Mouse (Mus musculus): ENCODE data around the gene 2310007B03Rik. TPM values are rescaled to one million over a fixed set of nuclear protein-coding genes. Genes with fewer than 3 reads are reported as not detected.

The 2310007B03Rik gene
- polyA plus RNA-seq, 1 experiment, result not detected

- TF ChIP-seq POLR2A (IDR thresholded peaks at IDR 0.05; ENCODE audit: borderline replicate concordance, insufficient read depth, low read length), result no peak
- TF ChIP-seq CTCF (IDR thresholded peaks at IDR 0.05; ENCODE audit: borderline replicate concordance, insufficient read depth, low read depth, low read length), result no peak
Measured at GRCm38 (mm10) chr1:93118816-93119215, 41.9 kb downstream of the 2310007B03Rik start.

GRCm38 (mm10) chr1:93115471-93115870 is 45.3 kb downstream of the 2310007B03Rik start:
- no peaks in the 10 kb centered on the region for H3K4me1 ChIP-seq (ENCODE audit: control insufficient read depth, insufficient read depth, low read length)
- H3K4me3 ChIP-seq (replicated peaks; ENCODE audit: insufficient read depth, low read depth, low read length), result peak overlapping the region; percentile 55
- 14% methylated on average over 13 of the region's 13 CpGs for WGBS
- H3K27me3 ChIP-seq (ENCODE audit: control insufficient read depth, insufficient read depth, low read length), result no peaks in the 10 kb centered on the region
- no peak for DNase-seq
- TF ChIP-seq CTCF (IDR thresholded peaks at IDR 0.05; ENCODE audit: borderline replicate concordance, insufficient read depth, low read depth, low read length) (no peak), POLR2A (IDR thresholded peaks at IDR 0.05; ENCODE audit: borderline replicate concordance, insufficient read depth, low read length) (no peak)
- H3K27ac ChIP-seq (ENCODE audit: insufficient read depth, low read length), result no peak overlapping the region

More at GRCm38 (mm10) chr1:93118816-93119215, 41.9 kb downstream of the 2310007B03Rik start:
- H3K27ac ChIP-seq (ENCODE audit: insufficient read depth, low read length), result no peak overlapping the region
- 29% methylated on average over 4 of the region's 4 CpGs for WGBS
- H3K27me3 ChIP-seq (ENCODE audit: control insufficient read depth, insufficient read depth, low read length), result no peaks in the 10 kb centered on the region
- no peaks in the 10 kb centered on the region for H3K4me1 ChIP-seq (ENCODE audit: control insufficient read depth, insufficient read depth, low read length)
- no peak for DNase-seq
- H3K4me3 ChIP-seq (replicated peaks; ENCODE audit: insufficient read depth, low read depth, low read length), result no peak overlapping the region

GRCm38 (mm10) chr1:93114713-93115463 is 45.9 kb downstream of the 2310007B03Rik start:
- H3K4me1 ChIP-seq (ENCODE audit: control insufficient read depth, insufficient read depth, low read length), result no peaks in the 10 kb centered on the region
- WGBS, result 18% methylated on average over 21 of the region's 21 CpGs
- DNase-seq, result peak; percentile 75 to 85

GRCm38 (mm10) chr1:93102700-93103099 is 58.0 kb downstream of the 2310007B03Rik start:
- TF ChIP-seq POLR2A (IDR thresholded peaks at IDR 0.05; ENCODE audit: borderline replicate concordance, insufficient read depth, low read length) (no peak), CTCF (IDR thresholded peaks at IDR 0.05; ENCODE audit: borderline replicate concordance, insufficient read depth, low read depth, low read length) (no peak)
- H3K27me3 ChIP-seq (ENCODE audit: control insufficient read depth, insufficient read depth, low read length), result no peaks in the 10 kb centered on the region
- 78% methylated on average over 7 of the region's 7 CpGs for WGBS
- no peak for DNase-seq
- no peak overlapping the region for H3K4me3 ChIP-seq (replicated peaks; ENCODE audit: insufficient read depth, low read depth, low read length)
- H3K4me1 ChIP-seq (ENCODE audit: control insufficient read depth, insufficient read depth, low read length), result peaks cover 13% of the 10 kb centered on the region
- no peak overlapping the region for H3K27ac ChIP-seq (ENCODE audit: insufficient read depth, low read length)

More at GRCm38 (mm10) chr1:93114713-93115463, 45.9 kb downstream of the 2310007B03Rik start:
- no peak overlapping the region for H3K27ac ChIP-seq (ENCODE audit: insufficient read depth, low read length)
- no peaks in the 10 kb centered on the region for H3K27me3 ChIP-seq (ENCODE audit: control insufficient read depth, insufficient read depth, low read length)
- TF ChIP-seq CTCF (IDR thresholded peaks at IDR 0.05; ENCODE audit: borderline replicate concordance, insufficient read depth, low read depth, low read length) (no peak), POLR2A (IDR thresholded peaks at IDR 0.05; ENCODE audit: borderline replicate concordance, insufficient read depth, low read length) (no peak)
- peak overlapping the region; percentile 55 for H3K4me3 ChIP-seq (replicated peaks; ENCODE audit: insufficient read depth, low read depth, low read length)

- DNase-seq, result peak; percentile 91 to 94
- under 1% methylated on average over 37 of the region's 39 CpGs for WGBS
- Histone ChIP-seq H3K4me1 (ENCODE audit: control insufficient read depth, insufficient read depth, low read length) (peaks cover 19% of the 10 kb centered on the region), H3K4me3 (replicated peaks; ENCODE audit: insufficient read depth, low read depth, low read length) (peak within 1 kb of the TSS; percentile 61), H3K27ac (ENCODE audit: insufficient read depth, low read length) (peak within 1 kb of the TSS; percentile 73), H3K27me3 (ENCODE audit: control insufficient read depth, insufficient read depth, low read length) (no peaks in the 10 kb centered on the region)
- no peak for TF ChIP-seq CTCF (IDR thresholded peaks at IDR 0.05; ENCODE audit: borderline replicate concordance, insufficient read depth, low read depth, low read length)
- TF ChIP-seq POLR2A (IDR thresholded peaks at IDR 0.05; ENCODE audit: borderline replicate concordance, insufficient read depth, low read length), result peak; percentile 82
Measured at GRCm38 (mm10) chr1:93101571-93102061, 59.1 kb downstream of the 2310007B03Rik start, which contains the start of gene Kif1a. Kif1a (minus strand) TSS chr1:93101951.

Other genes with a start within 250 kb of the 2310007B03Rik start
- gene Capn10, start 226.6 kb downstream of the 2310007B03Rik start, polyA plus RNA-seq (2012; rRNA removed), result 44.5 and 45.5 TPM in 2 replicates
- gene Gpr35, start 210.1 kb downstream of the 2310007B03Rik start, polyA plus RNA-seq (2012; rRNA removed), result 0.21 and 0.36 TPM in 2 replicates
- gene Aqp12, start 154.6 kb downstream of the 2310007B03Rik start, polyA plus RNA-seq (2012; rRNA removed), result not detected in 2 replicates
- gene Kif1a, start 59.0 kb downstream of the 2310007B03Rik start, polyA plus RNA-seq (2012; rRNA removed), result 290 and 291 TPM in 2 replicates
- gene Agxt, start 25.7 kb downstream of the 2310007B03Rik start, polyA plus RNA-seq (2012; rRNA removed), result not detected in 2 replicates
- 0.28 and 0.54 TPM in 2 replicates for gene Crocc2, start 7.8 kb upstream of the 2310007B03Rik start, polyA plus RNA-seq (2012; rRNA removed)
- gene Sned1, start 74.9 kb upstream of the 2310007B03Rik start, polyA plus RNA-seq (2012; rRNA removed), result 18.5 and 20.6 TPM in 2 replicates
- gene Mterf4, start 145.0 kb upstream of the 2310007B03Rik start, polyA plus RNA-seq (2012; rRNA removed), result 20.2 and 20.5 TPM in 2 replicates
- 22.4 and 23.4 TPM in 2 replicates for gene Ppp1r7, start 181.9 kb upstream of the 2310007B03Rik start, polyA plus RNA-seq (2012; rRNA removed)
- 4.5 and 5.5 TPM in 2 replicates for gene Pask, start 182.5 kb upstream of the 2310007B03Rik start, polyA plus RNA-seq (2012; rRNA removed)
- gene Ano7, start 213.0 kb upstream of the 2310007B03Rik start, polyA plus RNA-seq (2012; rRNA removed), result 0.41 TPM in 2 replicates

Measured in cerebellum, adult 2 months (tissue).